Mouse (Mus musculus) midbrain, embryonic 15.5 days (tissue): Measurements from ENCODE around the gene Cacna2d4. TPM values are rescaled to one million over a fixed set of nuclear protein-coding genes. Genes with fewer than 3 reads are reported as not detected.

Experiments
- ATAC-seq: fragments of 200-750 bp; cut with Nextera tagmentation; replicated peaks from 2 replicates; pipeline ENCODE4 v1.8.0; 2017; ENCODE audit warnings: moderate TSS enrichment
- H3K27ac ChIP-seq: fragments of 300-500 bp; sonication (generic); 2 replicates; pipeline ENCODE4 v1.5.1; 2015; ENCODE audit warnings: mild to moderate bottlenecking, inconsistent platforms
- H3K27me3 ChIP-seq: fragments of 300-500 bp; sonication (generic); replicated peaks from 2 replicates; pipeline ENCODE4 v1.6.1; 2015; ENCODE audit warnings: inconsistent platforms
- H3K36me3 ChIP-seq: fragments of 300-500 bp; sonication (generic); replicated peaks from 2 replicates; pipeline ENCODE4 v1.6.1; 2015; ENCODE audit warnings: inconsistent platforms
- H3K4me1 ChIP-seq: fragments of 300-500 bp; sonication (generic); 2 replicates; pipeline ENCODE4 v1.6.1; 2015; ENCODE audit warnings: inconsistent platforms
- H3K4me2 ChIP-seq: fragments of 300-500 bp; sonication (generic); 2 replicates; pipeline ENCODE4 v1.6.1; 2015; ENCODE audit warnings: inconsistent platforms, mild to moderate bottlenecking, moderate library complexity
- H3K4me3 ChIP-seq: fragments of 300-500 bp; sonication (generic); 2 replicates; pipeline ENCODE4 v1.5.1; 2015; ENCODE audit warnings: mild to moderate bottlenecking, inconsistent platforms
- H3K9ac ChIP-seq: fragments of 300-500 bp; sonication (generic); 2 replicates; pipeline ENCODE4 v1.6.1; 2015; ENCODE audit warnings: mild to moderate bottlenecking, inconsistent platforms
- H3K9me3 ChIP-seq: fragments of 300-500 bp; sonication (generic); 2 replicates; pipeline ENCODE4 v1.6.1; 2016; ENCODE audit warnings: inconsistent platforms
- WGBS: fragments of 180-500 bp; shearing (Covaris S2); methylation state at CpG from one replicate; pipeline ENCODE4 v1.1.7; 2015; ENCODE audit warnings: mixed read lengths; 5-methylcytosine and 5-hydroxymethylcytosine counted together
- polyA plus RNA-seq: library from polyadenylated mRNA; unstranded; fragments of >200 nt; fragmentation: Nextera tagmentation; extraction: Ambion mirVana; gene quantifications from 2 replicates; pipeline ENCODE4 v1.2.1, GENCODE M21; 2015

Gene Cacna2d4
- polyA plus RNA-seq, 1 experiment from 2014 or later = 0.54 TPM

DNA sequence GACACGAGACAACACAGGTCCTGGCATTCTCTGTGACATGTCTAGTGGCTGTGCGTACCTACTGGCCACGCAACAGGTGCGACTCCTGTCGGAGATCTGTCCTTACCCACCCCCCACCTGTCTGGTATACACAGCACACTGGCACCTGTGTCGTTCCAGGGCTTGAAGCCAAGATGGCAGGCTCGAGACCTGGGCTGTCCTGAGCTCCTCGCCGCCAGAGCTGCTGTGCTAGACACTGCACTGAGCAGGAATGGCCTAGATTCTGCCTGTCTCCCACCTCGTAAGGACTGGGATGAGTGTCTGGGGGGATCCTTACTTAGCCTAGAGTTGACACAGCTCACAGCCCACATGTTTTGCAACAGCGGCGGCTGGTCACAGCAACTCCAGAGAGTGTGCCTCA is 11.1 kb upstream of the Cacna2d4 start:
- H3K4me1 ChIP-seq = peaks cover 13% of the 10 kb centered on the region; the same call in 1 of the 2 replicates
- WGBS = 76% methylated on average over 12 of the region's 12 CpGs
- H3K4me3 ChIP-seq = no peak overlapping the region
- no peak overlapping the region for H3K27ac ChIP-seq
- 0 out of 2 replicates have a peak, but pooled peaks have one; percentile 37 for ATAC-seq
- no peaks in the 10 kb centered on the region for H3K36me3 ChIP-seq
- no peak overlapping the region for H3K9ac ChIP-seq
- no peaks in the 10 kb centered on the region for H3K9me3 ChIP-seq
- H3K4me2 ChIP-seq = no peak overlapping the region
- no peaks in the 10 kb centered on the region for H3K27me3 ChIP-seq

- no peak overlapping the region for H3K4me3 ChIP-seq
- no peaks in the 10 kb centered on the region for H3K27me3 ChIP-seq
- H3K9me3 ChIP-seq = no peaks in the 10 kb centered on the region
- peaks cover 10% of the 10 kb centered on the region; the same call in 1 of the 2 replicates for H3K4me1 ChIP-seq
- H3K36me3 ChIP-seq = no peaks in the 10 kb centered on the region
- no peak overlapping the region for H3K9ac ChIP-seq
- no peak overlapping the region for H3K27ac ChIP-seq
- H3K4me2 ChIP-seq = no peak overlapping the region
- ATAC-seq = no peak
- 89% methylated on average over 6 of the region's 6 CpGs for WGBS
Measured at GRCm38 (mm10) chr6:119225731-119226130, 10.6 kb upstream of the Cacna2d4 start.

- Histone ChIP-seq H3K4me2 (no peak overlapping the region), H3K4me3 (no peak overlapping the region), H3K9ac (no peak overlapping the region), H3K4me1 (peaks cover 10% of the 10 kb centered on the region; the same call in 1 of the 2 replicates), H3K36me3 (no peaks in the 10 kb centered on the region), H3K9me3 (no peaks in the 10 kb centered on the region), H3K27ac (no peak overlapping the region), H3K27me3 (no peaks in the 10 kb centered on the region)
- WGBS = 92% methylated on average over 8 of the region's 8 CpGs
- no peak for ATAC-seq
Measured at GRCm38 (mm10) chr6:119227001-119227400, 9.3 kb upstream of the Cacna2d4 start.

- no peaks in the 10 kb centered on the region for H3K27me3 ChIP-seq
Measured at GRCm38 (mm10) chr6:119228861-119229603, 7.3 kb upstream of the Cacna2d4 start.

GRCm38 (mm10) chr6:119233066-119233465 is 3.3 kb upstream of the Cacna2d4 start:
- Histone ChIP-seq H3K4me2 (no peak overlapping the region), H3K4me3 (no peak overlapping the region), H3K36me3 (no peaks in the 10 kb centered on the region), H3K4me1 (0 out of 2 replicates have a peak, but pooled peaks cover 11% of the 10 kb centered on the region), H3K9me3 (no peaks in the 10 kb centered on the region), H3K9ac (no peak overlapping the region), H3K27ac (no peak overlapping the region), H3K27me3 (no peaks in the 10 kb centered on the region)
- no peak for ATAC-seq
- WGBS = 60% methylated on average over 3 of the region's 3 CpGs

More at GRCm38 (mm10) chr6:119228861-119229603, 7.3 kb upstream of the Cacna2d4 start:
- WGBS = 82% methylated on average over 11 of the region's 11 CpGs
- no peak overlapping the region for H3K9ac ChIP-seq
- no peaks in the 10 kb centered on the region for H3K36me3 ChIP-seq
- peaks cover 9% of the 10 kb centered on the region; the same call in 1 of the 2 replicates for H3K4me1 ChIP-seq
- no peaks in the 10 kb centered on the region for H3K9me3 ChIP-seq
- no peak for ATAC-seq
- no peak overlapping the region for H3K27ac ChIP-seq
- H3K4me3 ChIP-seq = no peak overlapping the region
- H3K4me2 ChIP-seq = no peak overlapping the region

DNA sequence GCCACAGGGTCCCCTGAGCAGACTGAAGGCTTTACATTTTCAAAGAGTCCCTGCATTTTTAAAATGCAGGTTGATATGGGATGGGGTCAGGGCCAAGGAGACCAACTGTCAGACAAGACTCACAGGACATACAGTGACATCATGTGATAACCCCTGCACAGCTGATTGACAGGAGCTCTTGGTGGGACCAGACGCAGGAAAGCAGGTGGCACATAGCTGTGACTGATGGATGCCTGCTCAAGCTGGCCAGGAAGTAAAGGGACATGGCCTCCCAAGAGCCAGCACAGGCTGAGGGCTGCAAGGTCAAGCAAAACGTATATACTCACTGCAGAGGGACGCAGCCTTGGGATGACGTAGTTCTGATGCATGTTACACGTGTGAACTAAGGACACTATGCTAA is 885 bp upstream of the Cacna2d4 start:
- Histone ChIP-seq H3K27me3 (no peaks in the 10 kb centered on the region), H3K36me3 (no peaks in the 10 kb centered on the region), H3K4me1 (0 out of 2 replicates have a peak, but pooled peaks cover 11% of the 10 kb centered on the region), H3K4me2 (no peak overlapping the region), H3K4me3 (no peak overlapping the region), H3K27ac (no peak overlapping the region), H3K9me3 (no peaks in the 10 kb centered on the region), H3K9ac (no peak overlapping the region)
- no peak for ATAC-seq
- 82% methylated on average over 5 of the region's 5 CpGs for WGBS

GRCm38 (mm10) chr6:119237427-119237989 is 1.2 kb downstream of the Cacna2d4 start:
- H3K4me1 ChIP-seq = 0 out of 2 replicates have a peak, but pooled peaks cover 11% of the 10 kb centered on the region
- H3K27me3 ChIP-seq = no peaks in the 10 kb centered on the region
- peak overlapping the region; percentile 70 for H3K27ac ChIP-seq
- 54% methylated on average over 8 of the region's 8 CpGs for WGBS
- no peak overlapping the region for H3K9ac ChIP-seq
- H3K4me2 ChIP-seq = no peak overlapping the region
- no peaks in the 10 kb centered on the region for H3K9me3 ChIP-seq
- peak; percentile 89 for ATAC-seq
- H3K36me3 ChIP-seq = no peaks in the 10 kb centered on the region
- H3K4me3 ChIP-seq = no peak overlapping the region

DNA sequence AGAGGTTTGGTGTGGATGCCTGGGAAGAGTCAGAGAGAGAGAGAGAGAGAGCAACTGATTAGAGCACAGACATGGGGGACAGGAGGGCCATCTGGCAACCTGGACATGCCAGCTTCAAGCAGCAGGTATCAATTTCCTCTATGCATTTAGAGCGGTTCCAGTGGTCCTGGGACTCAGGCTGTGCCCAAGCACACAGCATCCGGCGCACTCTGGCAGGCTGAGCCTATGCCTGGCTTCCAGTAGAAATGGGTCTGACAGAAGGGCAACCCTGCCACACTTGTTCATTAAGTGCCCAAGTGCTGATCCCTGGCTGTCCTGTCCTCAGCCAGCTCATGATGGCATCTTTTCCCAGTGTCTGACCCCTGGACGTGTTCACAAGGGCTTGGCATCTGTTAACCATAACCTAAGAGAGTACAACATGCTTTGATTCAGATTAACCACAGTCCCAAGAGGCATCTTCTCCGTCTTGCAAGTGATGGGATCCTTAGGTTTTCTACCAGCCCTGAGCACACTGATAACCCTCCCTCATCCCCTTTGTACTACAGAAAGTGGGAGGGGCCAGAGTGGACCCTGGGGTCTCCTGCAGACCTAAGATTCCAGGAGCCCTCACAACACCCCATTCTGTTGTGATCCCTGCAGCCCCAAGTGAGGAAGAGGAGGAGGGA is 3.1 kb downstream of the Cacna2d4 start:
- no peaks in the 10 kb centered on the region for H3K9me3 ChIP-seq

GRCm38 (mm10) chr6:119240256-119240655 is 3.9 kb downstream of the Cacna2d4 start:
- Histone ChIP-seq H3K4me2 (no peak overlapping the region), H3K4me1 (0 out of 2 replicates have a peak, but pooled peaks cover 11% of the 10 kb centered on the region), H3K9ac (no peak overlapping the region), H3K9me3 (no peaks in the 10 kb centered on the region), H3K36me3 (no peaks in the 10 kb centered on the region), H3K4me3 (no peak overlapping the region), H3K27ac (no peak overlapping the region), H3K27me3 (no peaks in the 10 kb centered on the region)
- WGBS = 82% methylated on average over 7 of the region's 7 CpGs
- no peak for ATAC-seq

More for the DNA sequence above, 3.1 kb downstream of the Cacna2d4 start:
- Histone ChIP-seq H3K4me1 (0 out of 2 replicates have a peak, but pooled peaks cover 11% of the 10 kb centered on the region), H3K36me3 (no peaks in the 10 kb centered on the region), H3K27ac (no peak overlapping the region), H3K9ac (no peak overlapping the region), H3K4me3 (no peak overlapping the region), H3K27me3 (no peaks in the 10 kb centered on the region), H3K4me2 (no peak overlapping the region)
- no peak for ATAC-seq
- 82% methylated on average over 5 of the region's 5 CpGs for WGBS

DNA sequence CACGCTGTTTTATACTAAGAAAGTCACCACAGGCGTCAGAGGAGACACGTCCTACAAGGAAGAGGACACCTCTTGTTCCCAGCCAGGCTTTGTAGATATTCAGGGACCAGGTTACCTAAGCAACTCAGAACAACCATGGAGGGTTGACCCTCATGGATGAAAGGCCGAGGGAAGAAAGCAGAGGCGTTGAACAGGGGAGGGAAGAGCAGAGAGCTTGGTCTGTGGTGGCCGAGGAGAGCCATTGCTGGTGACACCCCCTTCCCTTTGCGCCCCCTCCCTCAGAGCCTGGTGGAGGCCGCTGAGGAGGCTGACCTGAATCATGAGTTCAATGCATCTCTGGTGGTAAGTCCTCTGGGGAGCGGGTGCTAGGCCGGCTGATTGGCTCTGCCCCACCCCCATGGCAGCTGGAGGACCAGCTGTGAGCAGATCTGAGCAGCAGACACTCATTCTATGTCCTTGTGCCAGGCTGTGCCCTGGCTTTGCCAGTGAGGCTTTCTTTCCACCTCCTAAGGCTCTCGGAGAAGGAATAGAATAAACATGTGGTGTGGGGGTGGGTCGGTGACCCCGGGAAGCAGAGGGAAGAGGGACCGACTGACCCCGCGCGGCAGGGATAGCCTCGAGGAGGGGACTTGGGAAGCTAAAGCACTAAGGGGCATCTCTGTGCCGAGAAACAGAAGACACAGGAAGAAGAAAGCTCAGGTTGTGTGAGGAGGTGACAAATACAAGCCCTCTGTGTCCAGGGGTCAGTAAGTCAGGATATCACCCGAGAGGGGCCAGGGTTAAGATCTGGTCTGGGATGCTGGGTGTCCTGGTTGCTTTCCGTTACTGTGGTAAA is 4.8 kb downstream of the Cacna2d4 start:
- Histone ChIP-seq H3K4me1 (0 out of 2 replicates have a peak, but pooled peaks cover 10% of the 10 kb centered on the region), H3K36me3 (no peaks in the 10 kb centered on the region), H3K9me3 (no peaks in the 10 kb centered on the region), H3K27me3 (no peaks in the 10 kb centered on the region), H3K4me3 (no peak overlapping the region), H3K4me2 (no peak overlapping the region), H3K27ac (no peak overlapping the region), H3K9ac (no peak overlapping the region)
- ATAC-seq = no peak
- 57% methylated on average over 21 of the region's 21 CpGs for WGBS

- Histone ChIP-seq H3K4me1 (no peaks in the 10 kb centered on the region), H3K9ac (no peak overlapping the region), H3K27ac (no peak overlapping the region), H3K4me3 (no peak overlapping the region), H3K36me3 (no peaks in the 10 kb centered on the region), H3K9me3 (no peaks in the 10 kb centered on the region), H3K27me3 (no peaks in the 10 kb centered on the region), H3K4me2 (no peak overlapping the region)
- WGBS = 64% methylated on average over 2 of the region's 2 CpGs
- no peak for ATAC-seq
Measured at GRCm38 (mm10) chr6:119246082-119246481, 9.8 kb downstream of the Cacna2d4 start.

DNA sequence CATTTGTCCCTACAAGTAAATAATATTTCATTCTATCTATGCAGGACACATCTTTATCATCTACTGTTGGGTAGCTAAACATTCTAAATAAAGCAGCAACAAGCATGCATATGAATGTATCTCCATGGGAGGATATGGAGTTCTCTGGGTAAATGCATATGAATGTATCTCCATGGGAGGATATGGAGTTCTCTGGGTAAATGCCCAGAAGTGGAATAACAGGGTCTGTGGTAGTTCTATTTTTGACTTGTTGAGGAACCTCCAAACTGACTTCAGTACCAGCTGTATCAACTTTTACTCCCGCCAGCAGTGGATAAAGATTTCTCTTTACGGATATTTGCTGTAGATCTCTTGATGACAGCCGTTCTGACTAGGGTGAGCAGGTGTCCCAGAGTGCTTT is 12.3 kb downstream of the Cacna2d4 start:
- ATAC-seq = no peak
- Histone ChIP-seq H3K4me3 (no peak overlapping the region), H3K27me3 (no peaks in the 10 kb centered on the region), H3K9ac (no peak overlapping the region), H3K9me3 (no peaks in the 10 kb centered on the region), H3K4me2 (no peak overlapping the region), H3K27ac (no peak overlapping the region), H3K36me3 (no peaks in the 10 kb centered on the region), H3K4me1 (no peaks in the 10 kb centered on the region)
- WGBS = 88% methylated on average over 3 of the region's 3 CpGs
